Mouse (Mus musculus) olfactory bulb, adult 2 months (tissue): ENCODE measurements around the gene Glrx5.

Experiments
- CTCF ChIP-seq: fragments of 200-500 bp; IDR thresholded peaks from 2 replicates; pipeline ENCODE4 v1.5.1; 2012; ENCODE audit warnings: low read depth, mild to moderate bottlenecking, low read length, moderate library complexity; ENCODE audit not compliant: insufficient read depth
- POLR2A ChIP-seq: fragments of 200-500 bp; IDR thresholded peaks from 2 replicates; pipeline ENCODE4 v1.6.1; 2012; ENCODE audit warnings: mild to moderate bottlenecking, low read depth, low read length, moderate library complexity; ENCODE audit not compliant: insufficient read depth

- TF ChIP-seq CTCF (no peak), POLR2A (no peak)
Observed at GRCm38 (mm10) chr12:104986001-104986400, 46.5 kb upstream of the Glrx5 start.
